Comparison of ENCODE assay signal across 8 mouse cellular contexts in genomic region chr5:139793338-139794089, GRCm38 (mm10). TPM values are rescaled to one million over a fixed set of nuclear protein-coding genes. Genes with fewer than 3 reads are reported as not detected.
DNase-seq lines count a peak whose midpoint lies in the region; ATAC-seq lines count a peak whose summit lies in the region.

No protein-coding gene starts in this region.

- H3K9ac ChIP-seq in heart, embryonic 13.5 days, result peak overlapping the region; percentile 94
- H3K9ac ChIP-seq in neural tube, embryonic 13.5 days, result 0 out of 2 replicates have a peak overlapping the region, but pooled peaks have one; percentile 17

- peak overlapping the region; percentile 99 for H3K27ac ChIP-seq in heart, embryonic 13.5 days (replicated peaks)
- no peak overlapping the region; the same call in 1 of the 2 replicates for H3K27ac ChIP-seq in neural tube, embryonic 13.5 days (replicated peaks)

- H3K36me3 ChIP-seq in heart, embryonic 13.5 days, result no peaks in the 10 kb centered on the region
- no peaks in the 10 kb centered on the region for H3K36me3 ChIP-seq in neural tube, embryonic 13.5 days

- H3K4me3 ChIP-seq in heart, embryonic 13.5 days, result peak overlapping the region; percentile 98
- no peak overlapping the region for H3K4me3 ChIP-seq in neural tube, embryonic 13.5 days

- peak; percentile 40 for DNase-seq in gastrocnemius, postnatal 14 days
- no peak for DNase-seq in gastrocnemius, postnatal 10 days
- peak; percentile 51 for DNase-seq in MN1 (ENCODE audit: low spot score)
- peak; percentile 88 for DNase-seq in large intestine, adult 2 months (ENCODE audit: low read depth, low spot score)
- no peak for DNase-seq in layer of hippocampus, postnatal 36 days
- DNase-seq in cerebellum, postnatal 25 days, result no peak

- H3K27me3 ChIP-seq in heart, embryonic 13.5 days (replicated peaks), result no peaks in the 10 kb centered on the region
- H3K27me3 ChIP-seq in neural tube, embryonic 13.5 days, result peaks cover 7% of the 10 kb centered on the region; the same call in 1 of the 2 replicates

- no peaks in the 10 kb centered on the region for H3K9me3 ChIP-seq in heart, embryonic 13.5 days
- H3K9me3 ChIP-seq in neural tube, embryonic 13.5 days, result no peaks in the 10 kb centered on the region

- peaks cover 72% of the 10 kb centered on the region for H3K4me1 ChIP-seq in heart, embryonic 13.5 days
- peaks cover 66% of the 10 kb centered on the region for H3K4me1 ChIP-seq in neural tube, embryonic 13.5 days (replicated peaks)

- peak overlapping the region; percentile 99 for H3K4me2 ChIP-seq in heart, embryonic 13.5 days
- peak overlapping the region; percentile 99 for H3K4me2 ChIP-seq in neural tube, embryonic 13.5 days

- ATAC-seq in heart, embryonic 13.5 days (ENCODE audit: extremely low read depth, insufficient number of reproducible peaks, low FRiP score, low TSS enrichment), result no peak
- no peak for ATAC-seq in neural tube, embryonic 13.5 days (ENCODE audit: low read depth)

- intact Hi-C loops in gastrocnemius, postnatal 14 days (cut with DNase I; ENCODE audit: low total_unique reads), result no loop called here

- 15% methylated on average over 11 of the region's 11 CpGs for WGBS in heart, embryonic 13.5 days
- WGBS in large intestine, adult 2 months, result 3% methylated on average over 11 of the region's 11 CpGs
- WGBS in neural tube, embryonic 13.5 days, result 65% methylated on average over 11 of the region's 11 CpGs

RNA-seq across cellular contexts. Expression of gene Mafk, which starts 2.2 kb away (rescaled TPM):
- total RNA-seq in gastrocnemius, postnatal 14 days (2021), result 10 to 100 TPM; 11.1 to 13.6 TPM
- total RNA-seq in gastrocnemius, postnatal 10 days (2021), result 1 to 10 TPM; 8.8 to 9.6 TPM
- 17.6 and 21.7 TPM in 2 replicates for polyA plus RNA-seq in heart, embryonic 13.5 days (2015; fragmentation: Nextera tagmentation; extraction: Ambion mirVana)
- 30.4 and 33.6 TPM in 2 replicates for polyA plus RNA-seq in large intestine, adult 2 months (2012; rRNA removed)
- polyA plus RNA-seq in neural tube, embryonic 13.5 days (2015; fragmentation: Nextera tagmentation; extraction: Ambion mirVana), result 11.7 and 12.1 TPM in 2 replicates
- total RNA-seq in layer of hippocampus, postnatal 36 days (2021), result 1 to 10 TPM; 7.3 to 8.2 TPM

RNA-seq across cellular contexts. Expression of gene Ints1, which starts 18.0 kb away (rescaled TPM):
- 10 to 100 TPM; 36.1 to 36.4 TPM for total RNA-seq in gastrocnemius, postnatal 14 days (2021)
- 10 to 100 TPM; 36.4 to 36.7 TPM for total RNA-seq in gastrocnemius, postnatal 10 days (2021)
- polyA plus RNA-seq in heart, embryonic 13.5 days (2015; fragmentation: Nextera tagmentation; extraction: Ambion mirVana), result 15.6 and 19.1 TPM in 2 replicates
- 46.5 and 53.1 TPM in 2 replicates for polyA plus RNA-seq in large intestine, adult 2 months (2012; rRNA removed)
- polyA plus RNA-seq in neural tube, embryonic 13.5 days (2015; fragmentation: Nextera tagmentation; extraction: Ambion mirVana), result 24.3 and 27.1 TPM in 2 replicates
- total RNA-seq in layer of hippocampus, postnatal 36 days (2021), result 10 to 100 TPM; 86.4 to 91.9 TPM

RNA-seq across cellular contexts. Expression of gene Tmem184a, which starts 26.2 kb away (rescaled TPM):
- total RNA-seq in gastrocnemius, postnatal 14 days (2021), result under 1 TPM; 0.45 to 0.55 TPM
- under 1 TPM; 0.32 to 0.52 TPM for total RNA-seq in gastrocnemius, postnatal 10 days (2021)
- polyA plus RNA-seq in heart, embryonic 13.5 days (2015; fragmentation: Nextera tagmentation; extraction: Ambion mirVana), result 0.37 and 0.55 TPM in 2 replicates
- 92.0 and 188 TPM in 2 replicates for polyA plus RNA-seq in large intestine, adult 2 months (2012; rRNA removed)
- polyA plus RNA-seq in neural tube, embryonic 13.5 days (2015; fragmentation: Nextera tagmentation; extraction: Ambion mirVana), result 0.23 and 0.64 TPM in 2 replicates
- 1 to 10 TPM in 1 of 2 experiments, under 1 TPM in 1; 0.18 to 1.0 TPM for total RNA-seq in layer of hippocampus, postnatal 36 days (2021)

RNA-seq across cellular contexts. Expression of gene Gm26938, which starts 32.7 kb away (rescaled TPM):
- total RNA-seq in gastrocnemius, postnatal 14 days (2021), result not detected
- total RNA-seq in gastrocnemius, postnatal 10 days (2021), result not detected
- polyA plus RNA-seq in heart, embryonic 13.5 days (2015; fragmentation: Nextera tagmentation; extraction: Ambion mirVana), result 0.31 TPM in 1 of 2 replicates, not detected in the other
- polyA plus RNA-seq in large intestine, adult 2 months (2012; rRNA removed), result not detected in 2 replicates
- not detected in 2 replicates for polyA plus RNA-seq in neural tube, embryonic 13.5 days (2015; fragmentation: Nextera tagmentation; extraction: Ambion mirVana)
- not detected for total RNA-seq in layer of hippocampus, postnatal 36 days (2021)

RNA-seq across cellular contexts. Expression of gene Psmg3, which starts 33.2 kb away (rescaled TPM):
- total RNA-seq in gastrocnemius, postnatal 14 days (2021), result 1 to 10 TPM; 7.5 to 8.8 TPM
- total RNA-seq in gastrocnemius, postnatal 10 days (2021), result 10 to 100 TPM in 1 of 2 experiments, 1 to 10 TPM in 1; 9.6 to 10.2 TPM
- 41.3 and 48.0 TPM in 2 replicates for polyA plus RNA-seq in heart, embryonic 13.5 days (2015; fragmentation: Nextera tagmentation; extraction: Ambion mirVana)
- 40.2 and 46.5 TPM in 2 replicates for polyA plus RNA-seq in large intestine, adult 2 months (2012; rRNA removed)
- 66.6 and 70.3 TPM in 2 replicates for polyA plus RNA-seq in neural tube, embryonic 13.5 days (2015; fragmentation: Nextera tagmentation; extraction: Ambion mirVana)
- total RNA-seq in layer of hippocampus, postnatal 36 days (2021), result 10 to 100 TPM; 18.4 to 19.9 TPM

Comparison
In these comparisons a context has a peak if more than half of its experiments do, and no peak if none do; other contexts are left out.
1. DNase-seq: peak in gastrocnemius, postnatal 14 days (single experiment), MN1 (single experiment) and large intestine, adult 2 months (single experiment); none in gastrocnemius, postnatal 10 days (single experiment), layer of hippocampus, postnatal 36 days (0 of 2) and cerebellum, postnatal 25 days (0 of 2).